Mouse (Mus musculus) naive thymus-derived CD4-positive, alpha-beta T cell, adult 2 months (primary cell): ENCODE data around the gene Irf9.

Source experiments
- DNase-seq: peaks from one replicate; pipeline ENCODE4 v3.0.0-alpha.2; 2011; ENCODE audit warnings: low read depth

Gene Irf9

DNA sequence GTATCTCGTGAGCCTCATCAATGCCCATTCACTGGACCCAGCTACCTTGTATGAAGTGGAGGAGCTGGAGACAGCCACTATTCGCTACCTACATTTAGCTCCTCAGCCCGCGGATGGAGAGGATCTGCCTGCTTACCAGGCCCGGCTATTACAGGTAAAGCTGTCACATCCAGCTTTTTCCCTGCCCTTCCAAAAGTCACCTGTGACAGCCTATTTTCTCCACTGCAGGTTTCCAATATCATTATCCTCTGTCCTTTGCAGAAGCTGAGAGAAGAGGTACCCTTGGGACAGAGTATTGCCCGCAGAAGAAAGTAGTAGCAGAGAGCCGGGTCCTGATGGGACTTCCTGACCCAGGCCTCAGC, at the start of gene Irf9:
Irf9 (plus strand) TSS at position 301 of the 362 bp plus-strand sequence.
- DNase-seq = peak; percentile 33

DNA sequence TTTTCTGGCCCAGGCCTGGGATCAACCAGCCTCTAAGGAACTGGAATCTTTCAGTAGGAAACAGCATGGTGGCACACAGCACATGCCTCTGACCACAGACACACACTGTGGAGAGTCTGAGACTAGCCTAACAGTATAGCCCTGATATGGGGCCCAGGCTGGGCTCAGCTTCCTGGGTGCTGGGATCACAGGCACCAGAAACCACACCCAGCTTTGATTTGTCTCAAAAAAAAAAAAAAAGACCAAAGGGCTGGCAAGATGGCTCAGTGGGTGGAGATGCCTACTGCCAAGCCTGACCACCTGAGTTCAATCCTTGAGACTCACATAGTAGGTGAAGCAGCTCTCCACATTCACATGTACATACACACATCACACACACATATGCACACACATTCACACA, 48.7 kb upstream of the Irf9 start:
- DNase-seq = peak; percentile 47

DNA sequence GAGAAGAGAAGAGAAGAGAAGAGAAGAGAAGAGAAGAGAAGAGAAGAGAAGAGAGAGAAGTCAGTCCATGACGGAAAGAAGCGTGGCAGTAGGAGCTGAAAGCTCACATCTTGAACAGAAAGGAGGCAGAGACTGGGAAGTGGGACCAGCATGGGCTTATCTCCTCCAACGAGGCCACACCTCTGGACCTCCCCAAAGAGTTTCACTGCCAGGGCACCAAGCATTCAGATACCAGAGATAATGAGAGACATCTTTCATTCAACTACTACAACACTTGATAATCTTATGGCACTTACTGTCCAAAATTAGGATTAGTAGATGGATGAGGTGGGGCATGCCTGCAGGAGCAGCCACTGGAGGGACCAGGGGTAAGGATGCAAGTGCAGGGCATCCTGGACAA, 47.6 kb upstream of the Irf9 start:
- DNase-seq = no peak

DNA sequence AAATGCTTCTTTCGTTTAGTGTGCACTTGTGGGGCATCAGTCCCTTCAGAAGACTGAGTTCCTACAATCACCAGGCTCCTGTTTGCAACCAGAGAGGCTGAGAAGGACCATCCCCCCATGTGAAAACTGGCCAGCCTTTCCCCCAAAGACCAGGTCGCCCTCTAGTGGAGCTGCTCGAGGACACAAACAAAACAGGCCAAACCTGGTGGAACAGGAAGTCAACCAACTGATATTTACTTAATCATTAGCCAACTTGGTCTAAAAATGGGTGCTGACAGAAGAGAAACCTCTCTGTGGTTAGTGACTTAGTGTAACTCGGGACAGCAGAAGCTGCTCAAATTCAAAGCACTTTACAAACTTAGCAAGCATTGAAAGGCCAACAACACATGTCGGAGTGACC, 46.4 kb upstream of the Irf9 start:
- DNase-seq = peak; percentile 80

DNA sequence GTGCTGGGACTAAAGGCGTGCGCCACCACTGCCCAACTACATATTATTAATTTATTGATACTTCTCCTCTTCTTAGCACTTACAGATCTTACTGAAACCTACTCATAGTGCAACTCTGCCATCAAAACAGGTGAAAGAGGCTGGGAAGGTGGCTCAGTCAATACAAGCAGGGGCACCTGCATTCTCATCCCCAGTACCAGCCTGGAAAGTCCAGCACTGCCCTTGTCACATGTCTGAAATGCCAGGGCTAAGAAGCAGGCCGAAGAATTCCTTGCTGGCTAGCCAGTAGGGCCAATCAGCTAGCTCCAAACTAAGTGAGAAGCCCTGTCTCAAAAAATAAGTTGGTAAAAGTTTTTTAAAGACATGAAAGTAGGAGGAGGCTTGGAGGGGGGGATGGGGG, 45.8 kb upstream of the Irf9 start:
- no peak for DNase-seq

DNA sequence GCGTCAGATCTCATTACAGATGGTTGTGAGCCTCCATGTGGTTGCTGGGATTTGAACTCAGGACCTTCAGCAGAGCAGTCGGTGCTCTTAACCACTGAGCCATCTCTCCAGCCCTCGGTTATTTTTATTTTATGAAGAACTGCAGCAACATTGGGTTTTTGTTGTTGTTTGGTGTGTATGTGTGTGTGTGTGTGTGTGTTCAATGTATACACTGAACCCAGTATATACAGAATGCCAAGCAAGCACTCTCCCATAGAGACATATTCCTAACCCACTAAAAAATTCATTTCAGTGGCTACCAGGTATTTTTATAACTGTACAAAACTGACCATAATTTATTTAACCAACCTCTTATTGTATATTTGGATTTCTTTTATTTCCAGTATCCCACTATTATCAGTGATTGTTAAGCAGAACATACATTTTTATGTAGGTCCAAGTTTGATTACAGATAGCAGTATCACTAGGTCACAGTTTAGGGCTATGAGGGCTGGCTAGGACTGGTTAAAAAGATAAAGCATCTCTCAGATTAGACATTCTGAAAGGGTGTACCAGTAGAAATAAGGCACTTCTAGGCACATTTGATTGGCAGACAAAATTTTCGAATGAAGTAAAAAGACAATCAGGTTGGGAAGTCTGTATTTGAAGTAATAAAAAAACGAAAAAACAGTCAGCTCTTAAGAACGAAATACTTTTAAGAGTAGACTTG, 44.5 kb upstream of the Irf9 start:
- DNase-seq = no peak

DNA sequence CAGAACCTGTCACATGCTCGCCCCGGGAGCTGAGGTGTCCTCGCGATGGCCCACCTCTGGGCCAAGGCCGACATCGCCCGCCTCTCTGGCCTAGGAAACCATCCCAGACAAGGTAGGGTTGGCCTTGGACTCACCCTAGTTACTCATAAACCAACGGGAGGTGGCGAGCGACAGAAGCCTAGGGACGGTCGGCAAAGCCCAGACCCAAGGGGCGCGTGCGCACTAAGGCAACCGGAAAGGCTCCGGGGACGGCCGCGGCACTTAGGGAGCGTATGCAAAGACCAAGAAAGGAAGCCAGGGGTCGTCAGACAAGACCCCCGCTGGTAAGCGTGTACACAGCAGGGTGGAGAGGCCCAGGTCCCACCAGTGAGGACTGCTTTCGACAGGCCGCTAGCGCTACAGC, 43.6 kb upstream of the Irf9 start, which contains the start of gene Dcaf11:
Dcaf11 (plus strand) TSS at position 208 of the 403 bp plus-strand sequence.
- DNase-seq = peak; percentile 91

DNA sequence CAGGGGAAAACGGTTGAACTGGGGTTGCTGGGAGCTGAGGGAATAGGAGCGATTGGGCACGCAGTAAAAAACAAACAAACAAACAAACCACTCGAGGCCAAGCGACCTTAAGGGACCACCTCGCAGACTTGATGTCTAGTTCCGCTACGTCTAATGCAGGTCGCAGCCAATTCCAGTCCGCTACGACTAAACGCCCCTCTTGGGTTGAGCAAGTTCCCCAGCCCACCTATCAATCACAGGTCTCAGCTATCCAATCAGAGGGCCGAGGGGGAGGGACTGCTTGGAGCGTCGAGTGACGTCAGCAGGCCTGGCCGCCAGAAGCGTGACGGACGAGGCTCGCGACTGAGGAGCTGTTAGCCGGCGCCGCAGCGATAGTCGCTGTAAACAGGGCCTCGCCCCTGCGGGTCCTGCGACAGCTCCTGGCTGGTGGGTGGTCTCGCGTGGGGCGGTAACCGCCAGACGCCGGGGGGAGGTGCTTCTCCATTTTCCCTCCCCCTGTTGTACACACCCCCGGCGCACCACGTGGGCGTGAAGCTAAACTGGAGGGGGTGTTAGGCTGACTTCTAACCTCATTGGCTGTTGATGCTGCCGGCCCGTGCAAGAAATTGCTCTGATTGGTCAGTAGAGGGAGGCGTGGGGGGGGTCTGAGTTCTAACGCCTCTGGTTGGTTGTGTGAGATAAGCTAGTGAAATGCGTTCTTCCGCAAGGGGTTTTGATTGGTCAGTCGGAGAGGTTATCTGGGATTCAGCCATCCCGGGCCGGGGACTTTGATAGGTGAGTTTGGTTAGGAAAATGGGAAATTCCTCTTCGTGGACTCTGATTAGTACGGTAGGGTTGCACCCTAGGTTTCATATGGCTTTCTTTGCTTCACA, 42.9 kb upstream of the Irf9 start, which contains the start of gene A730061H03Rik:
A730061H03Rik (minus strand) TSS at position 205 of the 872 bp plus-strand sequence.
- DNase-seq = peak; percentile 99

DNA sequence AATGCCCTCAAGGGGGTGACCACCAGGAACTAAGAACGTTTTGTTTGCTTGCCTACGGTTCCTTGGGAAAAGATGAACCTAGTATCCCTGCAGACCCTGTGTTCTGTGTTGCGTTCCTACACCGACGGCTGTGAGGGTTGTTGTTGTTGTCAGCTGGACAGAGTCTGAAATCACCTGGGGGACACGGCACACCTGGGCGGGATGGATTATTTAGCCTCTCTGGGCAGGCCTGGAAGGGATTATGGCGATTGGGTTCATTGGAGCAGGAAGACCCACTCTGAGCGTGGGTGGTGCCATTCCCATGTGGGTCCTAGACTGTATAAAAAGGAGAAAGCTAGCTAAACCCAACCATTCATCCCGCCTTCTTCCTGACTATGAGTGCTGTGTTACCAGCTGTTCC, 41.5 kb upstream of the Irf9 start:
- no peak for DNase-seq

DNA sequence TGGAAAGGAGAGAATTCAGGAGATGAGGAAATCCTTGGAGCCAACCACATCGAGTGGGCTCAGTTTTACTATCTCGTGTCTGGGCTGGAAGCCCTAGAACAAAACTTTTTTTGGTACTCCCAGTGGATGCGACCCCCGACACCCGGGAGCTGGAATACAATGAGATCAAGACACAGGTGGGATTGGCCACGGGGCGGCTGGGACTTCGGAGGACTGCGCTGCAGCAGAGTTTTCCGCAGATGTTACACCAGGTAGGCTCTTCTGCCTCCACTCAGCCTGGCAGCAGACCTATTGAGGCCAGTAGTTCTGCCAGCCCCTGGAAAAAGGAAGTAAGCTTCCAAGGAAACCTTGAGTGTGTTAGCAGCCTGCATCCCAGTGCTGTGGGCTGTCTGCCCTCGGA, 40.1 kb upstream of the Irf9 start:
- no peak for DNase-seq

DNA sequence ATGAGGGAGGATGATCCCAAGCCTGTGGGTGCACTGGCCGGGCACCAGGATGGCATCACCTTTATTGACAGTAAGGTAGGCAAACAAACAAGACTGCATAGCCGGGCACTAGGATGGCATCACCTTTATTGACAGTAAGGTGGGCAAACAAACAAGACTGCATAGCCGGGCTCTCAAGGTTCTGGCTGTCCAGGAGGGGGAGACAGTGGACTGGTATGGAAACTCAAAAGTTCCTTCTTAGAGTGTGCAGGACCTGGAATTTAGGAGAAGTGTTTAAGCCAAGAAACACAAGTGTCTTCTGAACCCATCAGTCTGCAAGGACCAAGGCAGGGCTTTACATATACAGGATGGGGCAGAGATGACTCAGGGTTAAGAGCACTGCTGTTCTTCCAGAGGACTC, 37.6 kb upstream of the Irf9 start:
- no peak for DNase-seq

DNA sequence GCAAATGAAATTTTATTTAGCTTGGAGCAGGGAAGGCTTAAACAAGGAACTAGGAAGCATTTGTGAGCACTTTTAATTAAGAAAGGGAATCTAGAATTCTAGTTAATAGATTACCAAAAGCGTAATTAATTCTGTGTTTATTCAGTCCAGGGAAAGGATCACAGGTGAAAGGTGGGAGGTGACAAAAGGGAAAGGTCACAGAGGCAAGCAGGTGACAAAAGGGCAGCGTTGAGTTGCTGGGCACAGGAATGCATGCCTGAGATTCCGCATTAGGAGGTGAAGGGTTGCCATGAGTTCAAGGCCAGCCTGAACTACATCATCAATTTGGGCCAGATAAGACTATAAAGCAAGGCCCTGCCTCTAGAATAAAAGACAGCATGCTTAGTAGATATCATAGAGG, 35.9 kb upstream of the Irf9 start:
- no peak for DNase-seq

DNA sequence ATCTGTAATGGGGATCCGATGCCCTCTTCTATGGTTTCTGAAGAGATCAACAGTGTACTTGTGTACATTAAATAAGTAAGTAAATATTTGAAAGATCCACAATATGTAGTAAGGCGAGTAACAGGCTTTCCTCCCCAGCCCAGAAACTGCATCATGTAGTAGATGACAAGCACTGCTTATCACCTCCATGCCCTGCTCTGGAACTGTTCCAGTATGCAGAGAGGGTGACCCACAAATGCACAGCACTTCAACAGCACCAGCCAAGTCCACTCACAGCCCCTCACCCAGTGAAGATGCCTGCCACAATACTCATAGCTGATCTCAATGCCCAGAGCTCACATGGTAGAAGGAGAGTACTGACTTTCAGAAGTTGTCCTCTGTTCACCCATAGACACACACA, 32.8 kb upstream of the Irf9 start:
- no peak for DNase-seq

DNA sequence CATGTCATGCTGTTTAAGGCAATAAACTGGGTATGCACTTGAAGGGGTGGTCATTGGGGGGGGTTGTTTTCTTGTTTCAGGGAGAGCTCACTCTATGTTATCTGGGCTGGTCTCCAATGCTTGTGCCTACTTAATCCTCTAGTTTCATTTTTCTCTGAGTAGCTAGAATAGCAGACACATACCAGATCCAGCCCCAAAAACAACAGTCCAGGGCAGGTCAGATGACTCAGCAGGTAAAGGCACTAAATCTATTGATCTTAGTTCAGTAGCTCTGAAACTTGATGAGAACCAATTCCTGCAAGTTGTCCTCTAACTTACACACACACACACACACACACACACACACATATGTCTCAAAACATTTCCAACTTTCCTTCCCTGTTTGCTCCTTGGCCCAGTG, 31.6 kb upstream of the Irf9 start:
- DNase-seq = no peak

DNA sequence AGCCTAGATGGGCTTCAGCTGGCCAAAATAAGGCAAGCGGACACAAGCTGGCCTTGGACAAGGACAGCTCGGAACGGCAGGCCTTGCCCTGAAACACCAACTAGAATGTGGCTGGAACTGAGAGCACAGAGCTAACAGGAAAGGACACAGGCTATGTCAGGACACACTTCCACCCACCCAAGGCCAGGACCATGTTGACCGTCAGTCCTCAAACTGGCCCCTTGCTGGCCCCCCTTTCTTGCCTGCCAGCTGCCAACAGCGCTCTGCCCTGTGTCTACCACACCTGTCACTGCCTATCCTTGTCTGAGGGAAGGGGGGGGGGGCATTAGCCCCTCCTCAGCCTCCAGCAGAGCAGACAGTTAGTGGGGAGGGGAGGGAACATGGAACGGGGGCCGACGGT, 28.1 kb upstream of the Irf9 start, which contains the start of gene Fitm1:
Fitm1 (plus strand) TSS at position 316 of the 400 bp plus-strand sequence.
- no peak for DNase-seq

DNA sequence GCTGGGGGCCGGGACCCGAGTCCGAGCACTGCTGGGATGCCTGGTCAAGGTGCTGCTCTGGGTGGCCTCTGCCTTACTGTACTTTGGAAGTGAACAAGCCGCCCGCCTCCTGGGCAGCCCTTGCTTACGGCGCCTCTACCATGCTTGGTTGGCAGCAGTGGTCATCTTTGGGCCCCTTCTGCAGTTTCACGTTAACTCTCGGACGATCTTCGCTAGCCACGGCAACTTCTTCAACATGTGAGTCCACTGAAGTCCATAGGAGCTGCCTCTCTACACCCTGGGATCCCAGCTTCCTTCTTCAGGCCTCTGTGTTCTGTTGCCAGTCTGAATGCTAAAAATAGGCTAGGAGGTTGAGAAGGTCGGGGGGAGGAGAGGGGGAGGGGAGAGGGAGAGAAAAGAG, 27.7 kb upstream of the Irf9 start:
- no peak for DNase-seq

DNA sequence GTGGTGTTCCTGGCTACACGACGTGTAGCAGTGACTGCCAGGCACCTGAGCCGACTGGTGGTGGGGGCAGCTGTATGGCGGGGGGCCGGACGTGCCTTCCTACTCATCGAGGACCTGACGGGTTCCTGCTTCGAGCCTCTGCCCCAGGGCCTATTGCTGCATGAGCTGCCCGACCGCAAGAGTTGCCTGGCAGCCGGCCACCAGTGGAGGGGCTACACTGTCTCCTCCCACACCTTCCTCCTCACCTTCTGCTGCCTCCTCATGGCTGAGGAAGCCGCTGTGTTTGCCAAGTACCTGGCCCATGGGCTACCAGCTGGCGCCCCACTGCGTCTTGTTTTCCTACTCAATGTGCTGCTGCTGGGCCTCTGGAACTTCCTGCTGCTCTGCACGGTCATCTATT, 27.0 kb upstream of the Irf9 start:
- DNase-seq = no peak

DNA sequence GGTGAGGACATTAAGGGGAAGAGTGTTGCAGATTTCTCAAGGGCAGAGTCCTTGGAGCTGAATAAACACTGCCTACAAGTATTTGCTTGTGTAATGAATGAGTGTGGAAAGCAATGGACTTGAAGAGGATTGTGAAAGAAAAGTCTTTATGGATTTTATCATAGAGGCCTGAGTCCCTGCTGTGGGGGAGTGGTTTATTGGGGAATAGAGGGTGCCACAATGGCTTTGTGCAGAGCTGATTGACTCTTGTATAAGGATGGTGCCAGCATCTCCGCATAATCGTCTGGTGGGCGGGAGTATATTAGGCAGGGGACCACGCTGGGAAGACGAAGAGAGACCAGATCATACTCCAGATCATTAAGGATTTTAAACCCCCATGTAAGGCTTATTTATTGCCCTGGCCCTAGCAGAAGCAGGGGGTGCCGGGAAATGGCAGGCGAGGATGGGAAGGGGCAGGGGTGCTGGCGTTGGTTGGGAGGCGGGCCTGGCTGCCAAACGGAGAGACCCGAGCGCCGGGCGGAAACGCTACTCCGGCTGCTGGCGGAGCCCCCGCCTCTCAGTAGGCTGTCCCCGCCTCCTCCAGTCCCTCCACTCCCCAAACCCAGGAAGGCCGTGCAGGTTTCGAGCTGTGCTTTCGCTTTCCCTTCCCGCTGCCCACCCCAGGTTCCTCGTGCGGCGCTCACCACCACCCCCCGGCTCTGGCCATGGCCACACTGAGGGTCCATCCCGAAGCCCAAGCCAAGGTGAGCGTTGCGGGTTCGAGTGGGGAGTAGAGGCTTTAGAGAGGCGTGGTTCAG, 25.3 kb upstream of the Irf9 start, which contains the start of gene Psme1:
Psme1 (plus strand) TSS at position 253 of the 797 bp plus-strand sequence.
- peak; percentile 85 for DNase-seq

DNA sequence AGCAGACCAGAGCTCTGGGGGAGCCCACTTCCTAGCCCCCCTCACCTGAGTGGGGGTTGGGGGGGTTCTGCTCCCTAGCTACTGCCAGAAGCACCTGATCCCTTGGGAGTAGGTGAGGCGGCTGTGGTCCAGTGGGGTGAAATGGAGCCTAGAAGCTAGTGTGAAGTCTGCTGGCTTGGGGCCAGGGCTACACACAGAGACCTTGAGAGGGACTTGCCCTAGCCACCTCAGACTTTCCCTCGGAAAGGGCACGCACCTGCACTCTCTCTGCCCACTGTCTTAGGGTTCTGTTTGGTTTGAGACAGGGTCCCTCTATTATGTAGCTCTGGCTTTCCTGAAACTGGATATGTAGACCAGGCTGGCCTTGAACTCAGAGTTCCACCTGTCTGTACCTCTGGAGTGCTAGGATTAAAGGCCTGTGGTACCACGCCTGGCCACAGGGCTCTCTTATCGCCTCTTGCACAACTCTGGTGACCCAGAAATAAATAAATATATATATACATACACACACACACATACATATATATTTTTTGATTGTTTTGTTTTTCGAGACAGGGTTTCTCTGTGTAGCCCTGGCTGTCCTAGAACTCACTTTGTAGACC, 24.6 kb upstream of the Irf9 start:
- DNase-seq = peak; percentile 64

DNA sequence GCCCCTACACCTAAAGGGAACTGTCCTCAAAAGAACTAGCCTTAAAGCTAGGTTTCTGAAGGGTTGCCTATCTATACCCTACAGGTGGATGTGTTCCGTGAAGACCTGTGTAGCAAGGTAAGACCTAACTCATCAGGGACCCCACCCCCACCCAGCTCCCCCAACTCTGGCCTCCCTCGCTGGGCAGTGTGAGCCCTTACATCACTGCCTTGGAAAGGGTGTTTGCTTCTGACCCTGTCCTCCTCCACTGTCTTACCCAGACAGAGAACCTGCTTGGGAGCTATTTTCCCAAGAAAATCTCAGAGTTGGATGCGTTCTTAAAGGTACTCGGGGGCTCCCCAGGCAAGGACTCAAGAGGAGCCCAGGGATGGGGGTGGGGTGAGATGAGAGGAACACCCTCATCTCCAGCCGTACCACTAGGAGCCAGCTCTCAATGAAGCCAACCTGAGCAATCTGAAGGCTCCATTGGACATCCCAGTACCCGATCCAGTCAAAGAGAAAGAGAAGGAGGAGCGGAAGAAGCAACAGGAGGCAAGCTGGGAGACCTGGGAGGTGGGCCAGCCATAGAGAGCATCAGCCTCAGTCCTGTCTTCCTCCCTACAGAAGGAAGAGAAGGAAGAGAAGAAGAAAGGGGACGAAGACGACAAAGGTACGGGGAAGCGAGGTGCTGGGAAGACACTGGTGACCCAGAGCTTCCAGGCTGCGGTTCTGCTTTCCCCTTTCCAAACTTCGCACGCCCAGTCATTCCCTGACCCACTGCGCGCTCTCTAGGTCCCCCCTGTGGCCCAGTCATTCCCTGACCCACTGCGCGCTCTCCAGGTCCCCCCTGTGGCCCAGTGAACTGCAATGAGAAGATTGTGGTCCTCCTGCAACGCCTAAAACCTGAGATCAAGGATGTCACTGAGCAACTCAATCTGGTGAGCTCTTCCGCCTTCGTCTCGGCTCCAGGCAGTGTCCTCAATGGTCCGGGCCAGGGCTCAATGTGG, 23.6 kb upstream of the Irf9 start:
- DNase-seq = no peak

DNA sequence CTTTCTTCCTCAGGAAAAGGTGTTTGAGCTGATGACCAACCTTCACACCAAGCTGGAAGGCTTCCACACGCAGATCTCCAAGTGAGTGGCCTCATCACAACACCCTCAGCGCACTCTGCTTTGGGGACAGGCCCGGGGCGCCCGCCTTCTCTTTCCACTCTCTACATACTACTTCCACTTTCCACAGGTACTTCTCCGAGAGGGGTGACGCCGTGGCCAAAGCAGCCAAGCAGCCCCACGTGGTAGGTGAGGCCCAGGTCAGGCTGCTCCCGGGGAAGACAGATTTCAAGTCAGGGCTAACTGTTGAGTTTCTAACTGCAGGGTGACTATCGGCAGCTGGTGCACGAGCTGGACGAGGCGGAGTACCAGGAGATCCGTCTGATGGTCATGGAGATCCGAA, 22.6 kb upstream of the Irf9 start:
- DNase-seq = no peak
